Mouse (Mus musculus) kidney, embryonic 14.5 days (tissue): Measurements from ENCODE around the gene Slc25a47. TPM values are rescaled to one million over a fixed set of nuclear protein-coding genes. Genes with fewer than 3 reads are reported as not detected.

Experiments used
- ATAC-seq: fragments of 200-750 bp; cut with Nextera tagmentation; 2 replicates; pipeline ENCODE4 v1.8.0; 2017; ENCODE audit warnings: moderate number of reproducible peaks, mild to moderate bottlenecking, moderate TSS enrichment, moderate library complexity; ENCODE audit not compliant: low FRiP score, low TSS enrichment
- H3K27ac ChIP-seq: fragments of 300-500 bp; sonication (generic); 2 replicates; pipeline ENCODE4 v1.5.1; 2014; ENCODE audit warnings: low read depth, mild to moderate bottlenecking, low read length, moderate library complexity, mixed read lengths
- H3K27me3 ChIP-seq: fragments of 300-500 bp; sonication (generic); 2 replicates; pipeline ENCODE4 v1.6.1; 2014; ENCODE audit warnings: mild to moderate bottlenecking, low read length; ENCODE audit not compliant: control insufficient read depth, insufficient read depth
- H3K36me3 ChIP-seq: fragments of 300-500 bp; sonication (generic); 2 replicates; pipeline ENCODE4 v1.6.1; 2014; ENCODE audit warnings: low read length, mixed read lengths; ENCODE audit not compliant: control insufficient read depth, insufficient read depth
- H3K4me1 ChIP-seq: fragments of 300-500 bp; sonication (generic); 2 replicates; pipeline ENCODE4 v1.6.1; 2014; ENCODE audit warnings: low read length, mixed read lengths; ENCODE audit not compliant: control insufficient read depth, insufficient read depth
- H3K4me2 ChIP-seq: fragments of 300-500 bp; sonication (generic); replicated peaks from 2 replicates; pipeline ENCODE4 v1.6.1; 2014; ENCODE audit warnings: low read depth, mild to moderate bottlenecking, low read length
- H3K4me3 ChIP-seq: fragments of 300-500 bp; sonication (generic); 2 replicates; pipeline ENCODE4 v1.5.1; 2014; ENCODE audit warnings: mild to moderate bottlenecking, low read length
- H3K9ac ChIP-seq: fragments of 300-500 bp; sonication (generic); 2 replicates; pipeline ENCODE4 v1.6.1; 2014; ENCODE audit warnings: low read depth, mild to moderate bottlenecking, low read length, moderate library complexity
- H3K9me3 ChIP-seq: fragments of 300-500 bp; sonication (generic); 2 replicates; pipeline ENCODE4 v1.6.1; 2016; ENCODE audit warnings: low read length; ENCODE audit not compliant: control insufficient read depth
- WGBS: fragments of 180-500 bp; shearing (Covaris S2); extraction: QIAGEN DNeasy Blood & Tissue Kit; methylation state at CpG from one replicate; pipeline ENCODE4 v1.1.7; 2014; 5-methylcytosine and 5-hydroxymethylcytosine counted together
- polyA plus RNA-seq: library from polyadenylated mRNA; unstranded; fragments of >200 nt; fragmentation: Nextera tagmentation; extraction: Ambion mirVana; gene quantifications from 2 replicates; pipeline ENCODE4 v1.2.1, GENCODE M21; 2014

Slc25a47 gene
- polyA plus RNA-seq, 1 experiment from 2014 or later: 7.6 TPM

DNA sequence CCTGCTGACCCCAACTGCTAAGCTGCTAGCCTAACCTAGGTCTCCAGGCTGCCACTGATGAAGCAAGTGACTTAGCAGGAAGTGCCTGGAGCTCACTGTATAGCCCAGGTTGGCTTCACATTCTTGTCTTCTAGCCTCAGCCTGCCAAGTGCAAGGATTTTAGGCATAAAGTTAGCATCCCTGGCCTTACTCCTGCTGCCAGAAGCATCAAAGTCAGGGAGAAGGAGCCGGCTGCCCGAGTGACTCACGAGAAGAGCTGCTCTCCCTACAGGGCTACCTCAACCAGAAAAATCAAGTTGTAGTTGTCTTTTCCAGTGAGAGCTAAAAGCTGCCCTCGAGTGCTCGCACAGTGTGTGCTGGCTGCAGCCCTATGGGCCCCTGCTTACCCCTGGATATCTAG lies 22.6 kb downstream of the Slc25a47 start:
- H3K9ac ChIP-seq: no peak overlapping the region
- peaks cover 39% of the 10 kb centered on the region for H3K36me3 ChIP-seq
- no peaks in the 10 kb centered on the region for H3K9me3 ChIP-seq
- no peaks in the 10 kb centered on the region for H3K27me3 ChIP-seq
- H3K4me3 ChIP-seq: no peak overlapping the region
- H3K4me2 ChIP-seq: no peak overlapping the region
- peak overlapping the region; percentile 25; the same call in 1 of the 2 replicates for H3K27ac ChIP-seq
- 80% methylated on average over 5 of the region's 5 CpGs for WGBS
- H3K4me1 ChIP-seq: 0 out of 2 replicates have a peak, but pooled peaks cover 5% of the 10 kb centered on the region
- ATAC-seq: no peak

DNA sequence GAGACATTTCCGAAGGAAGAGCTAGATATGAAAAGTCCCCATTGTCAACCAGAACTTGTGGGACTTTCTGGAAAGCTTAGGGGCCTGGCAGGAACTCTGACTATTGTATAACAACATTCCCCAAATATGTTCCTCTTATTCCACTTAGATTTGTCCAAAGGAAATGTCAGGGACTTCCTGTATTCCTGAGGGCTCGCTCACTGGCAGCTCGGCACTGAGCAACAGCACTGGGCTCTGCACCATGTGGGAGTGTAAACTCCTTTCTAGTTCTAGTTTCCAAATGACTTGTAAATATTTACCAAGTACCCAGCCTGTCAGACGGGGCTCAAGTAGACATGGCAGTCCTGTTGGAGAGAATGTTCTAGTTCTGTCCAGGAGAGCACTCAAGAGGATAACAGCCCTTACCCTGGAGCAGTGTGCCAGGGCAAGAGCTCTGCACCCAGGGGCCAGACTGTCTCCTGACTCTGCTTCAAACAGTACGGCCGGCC lies 29.2 kb downstream of the Slc25a47 start:
- ATAC-seq: no peak
- Histone ChIP-seq H3K27me3 (no peaks in the 10 kb centered on the region), H3K4me1 (no peaks in the 10 kb centered on the region), H3K9me3 (no peaks in the 10 kb centered on the region), H3K27ac (no peak overlapping the region), H3K9ac (no peak overlapping the region), H3K4me2 (no peak overlapping the region), H3K36me3 (peaks cover 86% of the 10 kb centered on the region), H3K4me3 (no peak overlapping the region)
- WGBS: 83% methylated on average over 6 of the region's 6 CpGs

DNA sequence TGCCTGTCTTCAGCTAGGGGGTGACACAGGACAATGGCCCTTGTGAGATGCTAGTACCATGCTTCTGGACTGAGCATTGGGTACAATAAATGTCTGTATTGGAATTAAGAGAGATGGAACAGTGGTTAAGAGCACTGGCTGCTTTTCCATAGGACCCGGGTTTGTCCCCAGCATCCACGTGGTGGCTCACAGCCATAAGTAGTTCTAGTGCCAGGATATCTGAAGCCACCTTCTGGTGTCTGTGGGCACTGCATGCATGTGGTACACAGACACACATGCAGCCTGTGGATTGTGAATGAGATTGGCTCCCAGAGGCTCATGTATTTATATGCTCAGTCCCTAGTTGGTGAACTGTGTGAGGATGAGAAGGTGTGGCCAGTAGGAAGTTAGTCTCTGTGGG lies 33.7 kb downstream of the Slc25a47 start:
- no peak overlapping the region for H3K9ac ChIP-seq
- H3K9me3 ChIP-seq: no peaks in the 10 kb centered on the region
- H3K27me3 ChIP-seq: no peaks in the 10 kb centered on the region
- no peak for ATAC-seq
- H3K4me3 ChIP-seq: no peak overlapping the region
- H3K4me2 ChIP-seq: no peak overlapping the region
- H3K27ac ChIP-seq: no peak overlapping the region
- peaks cover 70% of the 10 kb centered on the region for H3K36me3 ChIP-seq
- WGBS: 75% methylated on average over 2 of the region's 2 CpGs
- H3K4me1 ChIP-seq: no peaks in the 10 kb centered on the region

DNA sequence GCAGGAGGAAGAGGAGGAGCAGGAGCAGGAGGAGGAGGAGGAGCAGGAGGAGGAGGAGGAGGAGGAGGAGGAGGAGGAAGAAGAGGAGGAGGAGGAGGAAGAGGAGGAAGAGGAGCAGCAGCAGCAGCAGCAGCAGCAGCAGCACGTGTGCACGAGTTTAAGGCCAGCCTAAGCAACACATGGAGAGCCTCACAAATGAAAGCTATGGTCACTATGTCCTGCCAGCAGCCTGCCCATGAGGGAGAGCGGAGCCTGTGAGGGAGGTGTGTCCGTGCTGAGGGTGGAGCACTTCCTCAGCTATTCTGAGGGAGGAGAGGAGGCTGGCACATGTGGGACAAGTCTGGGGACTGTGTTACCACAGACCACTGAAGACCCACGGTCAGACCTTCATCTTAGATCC lies 37.3 kb downstream of the Slc25a47 start:
- Histone ChIP-seq H3K9ac (no peak overlapping the region), H3K4me1 (no peaks in the 10 kb centered on the region), H3K4me2 (no peak overlapping the region), H3K27ac (no peak overlapping the region), H3K4me3 (no peak overlapping the region), H3K36me3 (peaks cover 64% of the 10 kb centered on the region), H3K27me3 (no peaks in the 10 kb centered on the region), H3K9me3 (no peaks in the 10 kb centered on the region)
- 91% methylated on average over 5 of the region's 5 CpGs for WGBS
- no peak for ATAC-seq

DNA sequence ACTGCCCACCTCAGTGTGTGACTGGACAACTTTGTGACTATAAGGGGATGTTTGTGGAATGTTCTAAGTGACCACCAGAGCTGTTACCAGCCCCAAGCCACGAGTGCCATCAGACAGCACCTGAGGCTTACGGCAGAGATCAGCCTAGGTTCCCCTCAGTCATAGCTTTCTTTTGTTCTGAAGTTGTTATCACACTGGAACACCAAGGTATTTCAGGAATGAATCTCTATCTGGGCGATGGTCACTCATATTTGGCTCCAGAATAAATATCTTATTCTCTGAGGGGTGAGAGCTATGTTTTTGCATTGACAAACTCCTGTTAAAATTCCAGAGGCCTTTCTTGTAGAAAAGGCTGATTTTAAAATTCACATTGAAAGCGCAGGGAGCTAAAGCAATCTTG lies 43.3 kb downstream of the Slc25a47 start:
- no peak overlapping the region for H3K27ac ChIP-seq
- no peak overlapping the region for H3K4me2 ChIP-seq
- no peak overlapping the region for H3K4me3 ChIP-seq
- no peak overlapping the region for H3K9ac ChIP-seq
- no peak for ATAC-seq
- no peaks in the 10 kb centered on the region for H3K4me1 ChIP-seq
- H3K36me3 ChIP-seq: peaks cover 72% of the 10 kb centered on the region
- WGBS: 90% methylated on average over 4 of the region's 4 CpGs
- no peaks in the 10 kb centered on the region for H3K27me3 ChIP-seq
- H3K9me3 ChIP-seq: no peaks in the 10 kb centered on the region

DNA sequence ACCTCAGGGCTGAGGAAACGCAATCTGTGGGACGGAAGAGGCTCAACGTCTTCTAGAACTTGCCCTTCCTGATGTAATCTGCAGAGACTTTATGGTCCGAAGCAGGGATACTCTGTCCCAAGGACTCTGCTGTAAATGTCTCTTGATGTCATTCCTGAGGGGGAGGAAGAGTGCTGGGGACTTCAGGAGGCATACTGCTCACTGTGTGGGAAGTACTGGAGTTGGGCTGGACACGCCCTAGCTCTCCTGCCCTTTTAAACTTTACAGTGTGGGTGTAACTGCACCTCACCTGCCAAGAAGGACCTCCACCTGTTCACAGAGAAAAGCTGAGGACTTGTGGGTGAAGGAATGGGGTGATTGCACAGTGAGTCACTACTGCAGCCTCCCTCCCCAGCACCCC lies 44.8 kb downstream of the Slc25a47 start:
- H3K36me3 ChIP-seq: peaks cover 72% of the 10 kb centered on the region
- no peaks in the 10 kb centered on the region for H3K27me3 ChIP-seq
- 66% methylated on average over 5 of the region's 5 CpGs for WGBS
- ATAC-seq: peak; percentile 46; the same call in 1 of the 2 replicates
- H3K27ac ChIP-seq: no peak overlapping the region
- H3K4me3 ChIP-seq: no peak overlapping the region
- no peak overlapping the region for H3K9ac ChIP-seq
- H3K4me1 ChIP-seq: no peaks in the 10 kb centered on the region
- no peak overlapping the region for H3K4me2 ChIP-seq
- H3K9me3 ChIP-seq: no peaks in the 10 kb centered on the region

DNA sequence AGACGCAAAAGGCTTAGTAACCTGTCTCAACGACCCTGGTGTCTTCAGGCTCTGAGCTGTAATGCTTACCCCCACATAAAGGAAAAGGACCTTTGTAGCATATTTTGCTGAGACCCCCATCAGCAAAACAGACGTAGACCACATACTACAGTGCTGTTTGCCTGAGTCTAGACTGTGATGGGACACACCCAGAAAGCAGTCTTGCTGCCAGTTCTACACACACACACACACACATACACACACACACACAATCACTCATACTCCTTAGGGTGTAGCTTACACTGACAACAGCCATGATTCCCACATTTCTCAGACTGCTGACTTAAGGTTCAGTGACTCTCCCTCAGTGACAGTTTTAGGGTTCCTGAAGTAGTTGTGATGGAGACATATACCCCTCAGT lies 45.3 kb downstream of the Slc25a47 start:
- no peaks in the 10 kb centered on the region for H3K4me1 ChIP-seq
- H3K4me3 ChIP-seq: no peak overlapping the region
- H3K27ac ChIP-seq: no peak overlapping the region
- no peak overlapping the region for H3K9ac ChIP-seq
- WGBS: 79% methylated on average over 3 of the region's 3 CpGs
- no peak for ATAC-seq
- H3K4me2 ChIP-seq: no peak overlapping the region
- H3K9me3 ChIP-seq: no peaks in the 10 kb centered on the region
- H3K36me3 ChIP-seq: peaks cover 76% of the 10 kb centered on the region
- no peaks in the 10 kb centered on the region for H3K27me3 ChIP-seq

GRCm38 (mm10) chr12:108882776-108883175 lies 46.9 kb downstream of the Slc25a47 start:
- H3K9ac ChIP-seq: no peak overlapping the region
- 89% methylated on average over 8 of the region's 8 CpGs for WGBS
- no peaks in the 10 kb centered on the region for H3K9me3 ChIP-seq
- H3K4me3 ChIP-seq: no peak overlapping the region
- H3K27me3 ChIP-seq: no peaks in the 10 kb centered on the region
- no peak overlapping the region for H3K27ac ChIP-seq
- H3K36me3 ChIP-seq: peaks cover 83% of the 10 kb centered on the region
- no peaks in the 10 kb centered on the region for H3K4me1 ChIP-seq
- H3K4me2 ChIP-seq: no peak overlapping the region
- ATAC-seq: no peak

DNA sequence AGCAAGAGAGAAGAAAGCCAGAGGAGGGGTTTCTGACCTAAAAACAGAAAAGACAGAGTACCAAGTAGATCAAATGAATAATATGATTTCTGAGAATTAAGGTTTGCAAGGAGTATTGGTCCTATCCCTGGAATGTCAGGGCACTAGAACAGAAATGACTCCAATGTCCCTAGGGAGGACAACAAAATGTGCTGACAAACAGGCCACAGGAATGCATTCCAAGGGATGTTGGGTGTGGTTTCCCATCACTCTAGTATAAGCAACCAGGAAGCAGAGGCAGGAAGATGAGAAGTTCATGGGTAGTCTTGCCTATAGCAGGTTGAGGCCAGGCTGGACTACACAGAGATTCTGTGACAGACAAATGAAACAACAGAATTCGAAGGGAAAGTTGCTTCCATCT lies 50.1 kb downstream of the Slc25a47 start:
- H3K9ac ChIP-seq: no peak overlapping the region
- H3K27me3 ChIP-seq: no peaks in the 10 kb centered on the region
- H3K27ac ChIP-seq: no peak overlapping the region
- no peak overlapping the region for H3K4me3 ChIP-seq
- no peak overlapping the region for H3K4me2 ChIP-seq
- 97% methylated on average over 1 of the region's 1 CpGs for WGBS
- H3K36me3 ChIP-seq: peaks cover 74% of the 10 kb centered on the region
- ATAC-seq: no peak
- H3K9me3 ChIP-seq: no peaks in the 10 kb centered on the region
- no peaks in the 10 kb centered on the region for H3K4me1 ChIP-seq
